Mouse (Mus musculus) left cerebral cortex, postnatal 25 days (tissue): ENCODE measurements around the gene Fignl2. TPM values are rescaled to one million over a fixed set of nuclear protein-coding genes. Genes with fewer than 3 reads are reported as not detected.

Experiments
- DNase-seq, 2 experiments: peaks; one replicate each; pipeline ENCODE4 v3.0.0; 2022; ENCODE audit warnings: low spot score in 2 of 2, mixed read lengths in 1 of 2
- intact Hi-C: fragments of 180-260 bp; cut with DNase I; formaldehyde crosslinking; loops from one replicate; pipeline ENCODE4 v1.15.1; 2025
- total RNA-seq, 2 experiments: library from RNA; stranded (reverse); gene quantifications; 2 replicates each; pipeline ENCODE4 v1.2.3; 2021

Gene Fignl2
- total RNA-seq, 2 experiments from 2014 or later = 1.5 to 1.8 TPM

- intact Hi-C loops = loop anchor here (5.0 kb wide), 1 partner anchor 289 kb away; no protein-coding TSS in a partner anchor
- no peak for DNase-seq
These were observed 32.3 kb downstream of the Fignl2 start for GRCm38 (mm10) chr15:101046039-101046526.

GRCm38 (mm10) chr15:101044531-101044930 lies 33.8 kb downstream of the Fignl2 start:
- DNase-seq = no peak
- intact Hi-C loops = no loop called here

- DNase-seq = peak; percentile 73 to 78
- intact Hi-C loops = no loop called here
These were observed 35.8 kb downstream of the Fignl2 start for GRCm38 (mm10) chr15:101042613-101043012.

- DNase-seq = no peak
- intact Hi-C loops = loop anchor here (2.0 kb wide), 1 partner anchor 171 kb away; no protein-coding TSS in a partner anchor
These were observed 36.4 kb downstream of the Fignl2 start for GRCm38 (mm10) chr15:101041966-101042365.

- intact Hi-C loops = loop anchor here (2.0 kb wide), 1 partner anchor 169 kb away; no protein-coding TSS in a partner anchor
- DNase-seq = peak in 1 of 2 experiments; percentile 43
These were observed 38.7 kb downstream of the Fignl2 start for GRCm38 (mm10) chr15:101039651-101040050.

GRCm38 (mm10) chr15:101028960-101029359 lies 49.4 kb downstream of the Fignl2 start:
- intact Hi-C loops = no loop called here
- no peak for DNase-seq

GRCm38 (mm10) chr15:101011352-101011751 lies 67.0 kb downstream of the Fignl2 start:
- DNase-seq = no peak
- intact Hi-C loops = no loop called here

- intact Hi-C loops = loop anchor here (5.0 kb wide), 1 partner anchor 136 kb away; no protein-coding TSS in a partner anchor
- peak; percentile 39 to 64 for DNase-seq
These were observed 69.9 kb downstream of the Fignl2 start for GRCm38 (mm10) chr15:101008386-101009010.

- intact Hi-C loops = loop anchor here (5.0 kb wide), 1 partner anchor 135 kb away; no protein-coding TSS in a partner anchor
- DNase-seq = peak; percentile 51 to 84
These were observed 71.1 kb downstream of the Fignl2 start for GRCm38 (mm10) chr15:101007236-101007635.

- peak in 1 of 2 experiments; percentile 48 for DNase-seq
- intact Hi-C loops = loop anchor here (5.0 kb wide), 1 partner anchor 134 kb away; no protein-coding TSS in a partner anchor
These were observed 71.9 kb downstream of the Fignl2 start for GRCm38 (mm10) chr15:101006251-101007040.

GRCm38 (mm10) chr15:101005717-101006116 lies 72.7 kb downstream of the Fignl2 start:
- intact Hi-C loops = loop anchor here (2.0 to 5.0 kb wide), 2 partner anchors 133 to 173 kb away; no protein-coding TSS in a partner anchor
- DNase-seq = peak; percentile 72 to 95

- intact Hi-C loops = loop anchor here (2.0 kb wide), 1 partner anchor 172 kb away; no protein-coding TSS in a partner anchor
- DNase-seq = no peak
These were observed 73.8 kb downstream of the Fignl2 start for GRCm38 (mm10) chr15:101004538-101004937.

- no peak for DNase-seq
- intact Hi-C loops = no loop called here
These were observed 75.9 kb downstream of the Fignl2 start for GRCm38 (mm10) chr15:101002466-101002865.

GRCm38 (mm10) chr15:101001685-101002084 lies 76.7 kb downstream of the Fignl2 start:
- no peak for DNase-seq
- intact Hi-C loops = no loop called here

Other genes starting within 250 kb of the Fignl2 start
- gene Scn8a, start 208.7 kb downstream of the Fignl2 start, total RNA-seq = 100 to 1,000 TPM; 212 to 242 TPM
- gene Gm47841, start 31.2 kb downstream of the Fignl2 start, total RNA-seq = not detected
- not detected for gene Ankrd33, start 37.2 kb upstream of the Fignl2 start, total RNA-seq
- gene Acvrl1, start 50.0 kb upstream of the Fignl2 start, total RNA-seq = 10 to 100 TPM; 12.3 to 12.5 TPM
- 100 to 1,000 TPM; 109 to 112 TPM for gene Acvr1b, start 95.5 kb upstream of the Fignl2 start, total RNA-seq
- 10 to 100 TPM; 84.2 to 95.8 TPM for gene Grasp, start 145.6 kb upstream of the Fignl2 start, total RNA-seq
- gene Nr4a1, start 175.7 kb upstream of the Fignl2 start, total RNA-seq = 100 to 1,000 TPM; 111 to 133 TPM
- gene Atg101, start 205.7 kb upstream of the Fignl2 start, total RNA-seq = 10 to 100 TPM; 40.3 to 43.6 TPM
- gene 6030408B16Rik, start 214.6 kb upstream of the Fignl2 start, total RNA-seq = not detected